Mouse (Mus musculus) megakaryocyte, embryonic 14.5 days (primary cell): ENCODE data around the gene Crmp1.

ENCODE experiments used
- FLI1 ChIP-seq: IDR thresholded peaks from 2 replicates; pipeline ENCODE4 v1.6.1; 2012; ENCODE audit warnings: low read length, inconsistent platforms, mixed read lengths
- GATA1 ChIP-seq: IDR thresholded peaks from 3 replicates; pipeline ENCODE4 v1.6.1; 2012; ENCODE audit warnings: mixed read lengths, low read length, inconsistent platforms, borderline replicate concordance

DNA sequence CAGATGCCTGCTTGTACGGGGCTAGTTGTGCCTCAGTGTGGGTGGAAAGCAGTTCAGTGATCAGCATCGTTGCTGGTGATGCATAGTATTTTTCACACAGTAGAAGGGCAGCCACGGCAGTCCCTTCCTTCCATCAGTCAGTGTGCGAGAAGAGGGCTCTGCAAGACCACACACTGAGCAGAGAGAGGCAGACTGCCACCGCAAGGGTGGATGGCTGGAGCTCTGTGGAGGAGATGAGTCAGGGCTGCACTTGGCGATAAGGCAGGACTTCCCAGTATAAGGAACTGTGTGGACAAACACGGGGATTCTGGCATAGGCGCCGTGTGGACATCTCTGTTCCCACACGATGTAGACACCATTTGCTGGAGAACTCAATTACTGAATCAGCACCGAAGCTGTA is 39.3 kb downstream of the Crmp1 start:
- TF ChIP-seq GATA1 (no peak), FLI1 (no peak)
